Comparison of ENCODE assay signal across 7 mouse cellular contexts in genomic region chrX:103821832-103822196, GRCm38 (mm10). TPM values are rescaled to one million over a fixed set of nuclear protein-coding genes. Genes with fewer than 3 reads are reported as not detected.
A peak's percentile ranks its signal among the peaks of the same experiment; 100 is the strongest.
DNase-seq lines count a peak whose midpoint lies in the region; ATAC-seq lines count a peak whose summit lies in the region.

Slc16a2 (minus strand) TSS chrX:103821983.

- peak; percentile 94 for ATAC-seq in inflammation-experienced regulatory T-cells, adult 6 months
- ATAC-seq in megakaryocyte progenitor cell, adult 5-6 weeks (replicated peaks; ENCODE audit: poor library complexity), result peak; percentile 88

- intact Hi-C loops in left cerebral cortex, postnatal 14 days (cut with DNase I), result loop anchor here (5.0 kb wide), 1 partner anchor 125 kb away; no protein-coding TSS in a partner anchor

- peak in 1 of 2 experiments; percentile 56 for DNase-seq in adrenal gland, adult 18-20 months (ENCODE audit: low spot score in 2 of 2)
- peak; percentile 33 to 62 for DNase-seq in cerebellum, postnatal 4 days (ENCODE audit: low spot score in 2 of 2)
- peak; percentile 63 for DNase-seq in gastrocnemius, postnatal 25 days
- peak; percentile 46 to 49 for DNase-seq in left cerebral cortex, postnatal 14 days (ENCODE audit: low spot score in 2 of 2)
- peak; percentile 70 to 77 for DNase-seq in right cerebral cortex, postnatal 10 days (ENCODE audit: low spot score in 2 of 2)

RNA-seq across cellular contexts. Expression of gene Slc16a2, which starts in this region (rescaled TPM):
- 10 to 100 TPM; 25.2 to 52.4 TPM for total RNA-seq in adrenal gland, adult 18-20 months (2021)
- total RNA-seq in gastrocnemius, postnatal 25 days (2021), result 1 to 10 TPM; 3.1 to 4.4 TPM
- under 1 TPM in 2 of 3 experiments, not detected in 1; 0.21 to 0.70 TPM for polyA plus RNA-seq in inflammation-experienced regulatory T-cells, adult 6 months (2017; shearing (Covaris generic))
- 10 to 100 TPM; 57.3 to 60.0 TPM for total RNA-seq in left cerebral cortex, postnatal 14 days (2021)
- total RNA-seq in megakaryocyte progenitor cell, adult 5-6 weeks (2015), result 0.20 TPM in 1 of 2 replicates, not detected in the other
- not detected in 2 replicates for total RNA-seq in megakaryocyte progenitor cell, adult 5-6 weeks (2017)

Comparison
In these comparisons a context has a peak if more than half of its experiments do, and no peak if none do; other contexts are left out.
1. RNA of gene Slc16a2 (total RNA-seq): 57.3 to 60.0 TPM in left cerebral cortex, postnatal 14 days and 25.2 to 52.4 TPM in adrenal gland, adult 18-20 months; 3.1 to 4.4 TPM in gastrocnemius, postnatal 25 days and 0.20 TPM in megakaryocyte progenitor cell, adult 5-6 weeks; every median in the first group is over 4 times any median in the second.
2. Peak in ATAC-seq in inflammation-experienced regulatory T-cells, adult 6 months; RNA of the gene not detected or under 1 TPM.
3. Peak in ATAC-seq in megakaryocyte progenitor cell, adult 5-6 weeks; RNA of the gene not detected or under 1 TPM.